Mouse (Mus musculus) ES-E14 (cell line): ENCODE data around the gene Hist2h2bb.

Source experiments
- CHD2 ChIP-seq: IDR thresholded peaks from 2 replicates; pipeline ENCODE4 v1.6.1; 2014; ENCODE audit warnings: mild to moderate bottlenecking, low read depth, low read length, inconsistent platforms
- HCFC1 ChIP-seq: IDR thresholded peaks from 2 replicates; pipeline ENCODE4 v1.6.1; 2012; ENCODE audit warnings: low read length, inconsistent platforms, borderline replicate concordance; ENCODE audit not compliant: insufficient read depth
- MAFK ChIP-seq: IDR thresholded peaks from 2 replicates; pipeline ENCODE4 v1.6.1; 2014; ENCODE audit warnings: mild to moderate bottlenecking, low read depth, low read length, inconsistent platforms; ENCODE audit not compliant: insufficient read depth
- ZC3H11A ChIP-seq: IDR thresholded peaks from 2 replicates; pipeline ENCODE4 v1.6.1; 2012; ENCODE audit warnings: low read depth, mild to moderate bottlenecking, inconsistent platforms, low read length, borderline replicate concordance
- ZNF384 ChIP-seq: IDR thresholded peaks from 2 replicates; pipeline ENCODE4 v1.6.1; 2012; ENCODE audit warnings: low read depth, low read length, inconsistent platforms

- TF ChIP-seq CHD2, result no peak
- TF ChIP-seq ZNF384, result no peak
- no peak for TF ChIP-seq HCFC1
- no peak for TF ChIP-seq ZC3H11A
- no peak for TF ChIP-seq MAFK
Observed at GRCm38 (mm10) chr3:96251787-96252186, 17.8 kb upstream of the Hist2h2bb start.
